Mouse (Mus musculus) B cell, adult 62 days (primary cell): ENCODE results near the gene Parva. TPM values are rescaled to one million over a fixed set of nuclear protein-coding genes. Genes with fewer than 3 reads are reported as not detected.

ENCODE experiments used
- total RNA-seq: library from RNA; stranded (reverse); gene quantifications from 4 replicates; pipeline ENCODE4 v1.2.4, GENCODE M21; 2023

The Parva gene
- 0.12 to 0.70 TPM (median 0.23 TPM) in 4 replicates for total RNA-seq

DNA sequence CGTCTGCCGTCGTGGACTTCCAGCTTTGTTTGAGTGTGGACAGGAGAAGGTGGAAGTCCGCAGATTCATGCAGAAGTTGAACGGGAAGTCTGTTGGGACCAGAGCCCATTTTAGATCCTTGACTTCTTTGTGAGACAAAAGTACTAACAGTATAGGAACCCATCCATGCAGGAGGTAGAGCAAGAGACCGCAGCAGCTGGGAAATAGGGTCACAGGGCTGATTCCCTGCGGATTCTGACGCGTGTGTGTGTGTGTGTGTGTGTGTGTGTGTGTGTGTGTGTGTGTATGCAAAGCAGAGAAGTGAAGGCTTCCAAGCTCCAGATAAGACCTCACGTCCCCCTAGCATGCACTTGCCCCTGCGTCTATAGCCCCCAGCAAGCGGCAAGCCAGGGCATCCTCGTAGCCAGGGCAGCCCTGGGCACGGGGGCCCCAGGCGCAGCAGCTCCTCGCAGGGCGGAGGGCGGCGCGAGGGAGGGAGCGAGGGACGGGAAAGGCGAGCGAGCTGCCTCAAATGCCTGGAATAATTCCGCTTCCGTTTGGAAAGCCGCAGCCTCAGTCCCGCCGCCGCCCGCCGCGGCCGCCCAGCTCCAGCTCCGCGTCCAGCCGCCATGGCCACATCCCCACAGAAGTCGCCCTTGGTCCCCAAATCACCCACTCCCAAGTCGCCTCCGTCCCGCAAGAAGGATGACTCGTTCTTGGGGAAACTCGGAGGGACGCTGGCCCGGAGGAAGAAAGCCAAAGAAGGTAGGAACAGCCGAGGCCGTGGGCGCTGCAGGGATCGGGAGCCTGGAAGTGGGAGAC is at the start of gene Parva:
Gene Parva, plus strand, starts transcription at position 149 of the 801 bp plus-strand sequence.

Other genes with a start within 250 kb of the Parva start
- gene Mical2, start 201.6 kb upstream of the Parva start, total RNA-seq, result 0.09 to 0.24 TPM in 2 of 4 replicates, not detected in the others